Mouse (Mus musculus): Measurements from ENCODE around the gene Adam25. TPM values are rescaled to one million over a fixed set of nuclear protein-coding genes. Genes with fewer than 3 reads are reported as not detected.
"Not testable (repeated sequence)": the region's sequence is repeated elsewhere in the genome, so short reads cannot be mapped to it uniquely, and the experiment has no call there.

Adam25 gene
- total RNA-seq (2015) (not detected in 2 replicates), total RNA-seq (2017) (not detected in 2 replicates)

GRCm38 (mm10) chr8:40751908-40752307 is at the start of gene Adam25:
Gene Adam25, plus strand, starts transcription at chr8:40752208.
- ATAC-seq (ENCODE audit: poor library complexity, severe bottlenecking) = not testable (repeated sequence)

- not testable (repeated sequence) for ATAC-seq (ENCODE audit: poor library complexity, severe bottlenecking)
Measured at GRCm38 (mm10) chr8:40715406-40715805, 36.6 kb upstream of the Adam25 start.

GRCm38 (mm10) chr8:40715986-40716385 is 36.0 kb upstream of the Adam25 start:
- ATAC-seq (ENCODE audit: poor library complexity, severe bottlenecking) = no peak

- ATAC-seq (ENCODE audit: poor library complexity, severe bottlenecking) = no peak
Measured at GRCm38 (mm10) chr8:40783320-40783719, 31.3 kb downstream of the Adam25 start.

GRCm38 (mm10) chr8:40792973-40793372 is 41.0 kb downstream of the Adam25 start, which contains the start of gene Adam20:
Gene Adam20, plus strand, starts transcription at chr8:40793273.
- not testable (repeated sequence) for ATAC-seq (ENCODE audit: poor library complexity, severe bottlenecking)

- no peak for ATAC-seq (ENCODE audit: poor library complexity, severe bottlenecking)
Measured at GRCm38 (mm10) chr8:40803379-40804079, 51.5 kb downstream of the Adam25 start.

Other genes with a start within 250 kb of the Adam25 start
- not detected in 2 replicates for gene Adam24, start 77.1 kb upstream of the Adam25 start, total RNA-seq (2015)
- gene Adam24, start 77.1 kb upstream of the Adam25 start, total RNA-seq (2017) = not detected in 2 replicates
- gene Adam20, start 41.1 kb downstream of the Adam25 start, total RNA-seq (2015) = not detected in 2 replicates
- not detected in 2 replicates for gene Adam20, start 41.1 kb downstream of the Adam25 start, total RNA-seq (2017)
- gene Adam39, start 70.8 kb downstream of the Adam25 start, total RNA-seq (2015) = not detected in 2 replicates
- gene Adam39, start 70.8 kb downstream of the Adam25 start, total RNA-seq (2017) = not detected in 2 replicates

All from megakaryocyte, adult 5-6 weeks (primary cell).